Mouse (Mus musculus): Measurements from ENCODE around the gene Kif26b.

The Kif26b gene

GRCm38 (mm10) chr1:178542415-178542814 lies 13.5 kb downstream of the Kif26b start:
- DNase-seq: no peak

DNA sequence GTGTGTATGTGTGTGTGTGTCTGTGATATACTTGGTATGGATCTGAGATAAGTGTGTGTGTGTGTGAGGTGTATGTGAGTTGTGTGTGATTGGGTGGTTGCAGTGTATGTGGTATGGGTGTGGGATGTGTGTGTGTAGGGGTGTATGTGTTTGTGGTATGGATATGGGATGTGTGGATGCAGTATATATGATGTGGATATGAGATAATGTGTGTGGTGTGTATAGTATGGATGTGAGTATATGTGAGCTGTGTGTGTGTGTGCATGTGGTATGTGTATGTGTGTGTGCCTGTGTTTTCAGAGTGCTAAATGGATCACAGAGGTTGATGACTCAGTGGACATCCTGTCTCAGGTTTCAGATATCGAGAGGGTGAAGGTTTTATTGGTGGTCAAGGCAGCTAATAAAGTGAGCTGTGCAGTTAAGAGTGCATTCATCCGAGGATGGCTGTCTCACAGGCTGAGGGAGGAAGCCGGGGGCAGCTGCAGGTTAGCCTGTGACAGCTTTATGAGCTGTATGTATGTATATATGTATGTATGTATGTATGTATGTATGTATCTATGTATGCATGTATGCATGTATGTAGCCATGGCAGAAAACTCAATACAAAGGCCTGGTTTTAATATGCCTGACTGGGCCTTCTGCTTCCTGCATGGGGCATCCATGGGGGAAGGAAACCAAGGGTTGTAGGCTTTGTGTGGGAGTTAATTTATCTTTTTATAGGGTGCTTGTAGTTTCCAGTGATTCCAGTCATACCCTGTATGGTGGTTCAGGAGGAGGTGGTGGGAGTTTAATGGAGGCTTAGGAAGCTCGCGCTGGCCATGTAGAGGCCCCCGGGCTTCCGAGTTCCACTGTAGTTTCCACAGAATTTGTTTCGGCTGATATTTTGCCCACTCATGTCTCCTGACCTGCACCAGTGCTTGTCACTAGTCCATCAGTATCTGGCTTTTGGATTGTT lies 14.3 kb downstream of the Kif26b start:
- DNase-seq: no peak

GRCm38 (mm10) chr1:178544585-178544984 lies 15.7 kb downstream of the Kif26b start:
- no peak for DNase-seq

DNA sequence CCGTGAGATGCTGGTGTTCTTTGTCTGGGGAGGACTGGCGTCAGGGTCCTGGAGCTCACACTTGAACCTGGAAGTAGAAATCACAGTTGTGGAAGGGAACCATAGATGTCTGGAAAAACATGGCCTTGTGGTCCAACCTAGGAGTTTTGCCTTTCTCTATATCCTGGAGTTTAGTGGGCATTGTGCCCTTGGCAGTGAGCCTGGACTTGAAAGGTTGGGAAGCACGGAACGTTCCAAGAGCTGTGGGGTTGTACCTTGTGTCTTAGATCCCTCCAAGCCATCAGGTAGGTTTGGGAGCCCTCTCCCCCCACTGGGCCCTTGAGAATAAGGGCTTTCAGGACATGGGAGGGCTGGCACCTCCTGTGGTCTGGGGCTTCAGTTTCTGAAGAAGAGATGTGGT lies 20.7 kb downstream of the Kif26b start:
- DNase-seq: no peak

DNA sequence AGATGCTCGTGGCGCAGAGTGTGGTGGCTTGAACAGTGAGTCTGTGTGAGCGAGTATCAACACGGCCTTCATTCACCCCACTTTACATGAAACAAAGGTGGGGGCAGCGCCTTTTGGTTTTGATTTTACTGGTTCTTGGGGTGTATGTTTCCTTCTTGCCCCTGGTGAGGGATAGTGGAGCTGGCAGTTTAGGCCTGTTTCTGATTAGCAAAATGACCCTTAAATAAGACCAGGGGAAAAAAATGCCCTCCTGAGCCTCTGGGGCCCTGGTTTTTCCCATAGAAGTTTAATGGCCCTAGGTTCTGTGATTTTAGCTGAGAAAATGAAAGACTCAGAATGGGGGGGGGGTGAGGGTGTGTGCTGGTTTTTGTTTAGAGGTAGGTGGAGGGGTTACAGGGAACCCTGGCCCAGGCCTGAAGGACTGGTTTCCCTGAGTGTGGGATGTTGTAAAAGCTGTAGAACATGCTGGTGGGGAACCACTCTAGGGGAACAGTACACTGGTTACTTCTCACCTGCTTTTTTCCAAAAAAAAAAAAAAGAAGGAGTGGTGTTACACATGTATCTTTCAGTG lies 21.6 kb downstream of the Kif26b start:
- no peak for DNase-seq

DNA sequence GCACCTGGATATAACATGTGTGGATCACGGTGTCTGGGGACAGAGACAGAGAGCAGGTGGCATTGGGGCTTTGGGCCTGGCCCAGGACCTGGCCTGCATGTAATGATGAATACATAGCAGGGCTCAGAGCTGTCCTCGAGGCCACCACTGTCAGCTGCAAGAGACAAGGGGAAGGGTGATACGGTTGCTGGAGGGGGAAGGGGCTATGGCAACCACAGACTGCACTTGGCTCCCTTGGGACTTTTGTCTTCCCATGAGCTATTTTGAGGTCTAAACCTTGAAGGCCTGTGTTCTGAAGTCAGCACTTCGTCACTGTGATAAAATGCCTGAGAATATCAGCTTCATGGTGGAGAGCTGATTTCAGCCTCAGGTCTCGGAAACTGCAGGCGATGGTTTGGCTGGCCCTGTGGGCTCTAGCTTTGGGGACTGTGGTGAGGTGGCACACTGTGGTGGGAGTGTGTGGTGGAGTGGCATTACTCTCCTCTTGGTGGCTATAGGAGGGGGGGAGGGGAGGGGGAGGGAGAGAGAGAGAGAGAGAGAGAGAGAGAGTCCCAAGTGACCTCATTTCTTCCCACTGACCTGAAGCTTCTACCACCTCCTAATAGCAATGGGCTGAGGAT lies 23.5 kb downstream of the Kif26b start:
- no peak for DNase-seq

GRCm38 (mm10) chr1:178552898-178553284 lies 24.0 kb downstream of the Kif26b start:
- DNase-seq: no peak

DNA sequence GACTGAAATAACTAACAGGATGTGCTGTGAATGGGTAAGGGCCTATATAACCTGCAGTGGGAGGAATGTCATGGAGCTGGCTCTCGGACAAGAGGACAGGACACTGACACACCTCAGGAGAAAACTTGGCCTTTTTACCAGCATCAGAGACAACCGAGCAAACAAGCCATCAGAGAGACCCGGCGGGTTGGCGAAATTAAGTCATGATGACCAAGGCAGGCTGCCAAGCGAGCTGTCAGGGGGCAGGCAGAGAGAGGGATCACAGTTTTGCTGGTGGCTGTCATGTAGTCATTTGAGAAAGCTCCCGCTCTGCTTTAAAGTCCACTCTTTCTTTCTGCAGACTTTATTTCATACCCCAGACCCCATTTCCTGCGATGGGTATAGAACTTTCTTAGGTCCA lies 27.3 kb downstream of the Kif26b start:
- DNase-seq: no peak

DNA sequence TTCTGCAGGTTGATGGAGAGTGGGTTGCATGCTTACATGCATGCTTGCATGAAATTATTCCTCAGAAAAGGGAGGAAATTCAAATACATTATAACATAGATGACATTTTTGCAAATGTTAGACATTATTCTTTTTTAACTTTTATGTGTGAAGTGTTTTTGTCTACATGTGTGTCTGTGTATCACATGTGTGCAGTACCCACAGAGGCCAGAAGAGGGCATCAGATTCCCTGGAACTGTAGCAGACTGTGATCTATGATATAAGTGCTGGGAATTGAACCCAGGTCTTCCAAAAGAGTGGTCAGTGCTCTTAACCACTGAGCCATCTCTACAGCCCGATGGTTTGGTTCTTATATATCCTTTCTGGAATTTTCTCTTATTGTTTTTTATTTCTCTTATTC lies 31.1 kb downstream of the Kif26b start:
- DNase-seq: no peak

- no peak for DNase-seq
These were observed 34.9 kb downstream of the Kif26b start for GRCm38 (mm10) chr1:178563834-178564233.

DNA sequence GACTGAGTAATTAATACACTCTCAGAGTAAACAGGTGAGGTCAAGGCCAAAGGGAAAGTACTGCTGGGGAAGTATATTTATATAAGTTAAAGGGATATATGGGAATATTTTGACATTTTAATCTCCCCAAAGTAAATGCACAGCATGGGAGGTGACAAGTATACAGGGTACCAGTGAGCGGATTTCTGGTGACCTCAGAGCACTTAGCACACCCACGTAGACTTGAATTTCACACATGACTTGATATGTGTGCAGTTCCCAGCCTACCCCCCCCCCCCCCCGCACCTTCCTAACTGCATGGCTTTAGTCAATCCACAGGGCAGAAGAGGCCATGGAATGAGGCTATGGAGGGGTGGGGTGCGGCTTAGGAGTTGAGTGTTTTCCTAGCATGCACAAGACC lies 35.9 kb downstream of the Kif26b start:
- no peak for DNase-seq

DNA sequence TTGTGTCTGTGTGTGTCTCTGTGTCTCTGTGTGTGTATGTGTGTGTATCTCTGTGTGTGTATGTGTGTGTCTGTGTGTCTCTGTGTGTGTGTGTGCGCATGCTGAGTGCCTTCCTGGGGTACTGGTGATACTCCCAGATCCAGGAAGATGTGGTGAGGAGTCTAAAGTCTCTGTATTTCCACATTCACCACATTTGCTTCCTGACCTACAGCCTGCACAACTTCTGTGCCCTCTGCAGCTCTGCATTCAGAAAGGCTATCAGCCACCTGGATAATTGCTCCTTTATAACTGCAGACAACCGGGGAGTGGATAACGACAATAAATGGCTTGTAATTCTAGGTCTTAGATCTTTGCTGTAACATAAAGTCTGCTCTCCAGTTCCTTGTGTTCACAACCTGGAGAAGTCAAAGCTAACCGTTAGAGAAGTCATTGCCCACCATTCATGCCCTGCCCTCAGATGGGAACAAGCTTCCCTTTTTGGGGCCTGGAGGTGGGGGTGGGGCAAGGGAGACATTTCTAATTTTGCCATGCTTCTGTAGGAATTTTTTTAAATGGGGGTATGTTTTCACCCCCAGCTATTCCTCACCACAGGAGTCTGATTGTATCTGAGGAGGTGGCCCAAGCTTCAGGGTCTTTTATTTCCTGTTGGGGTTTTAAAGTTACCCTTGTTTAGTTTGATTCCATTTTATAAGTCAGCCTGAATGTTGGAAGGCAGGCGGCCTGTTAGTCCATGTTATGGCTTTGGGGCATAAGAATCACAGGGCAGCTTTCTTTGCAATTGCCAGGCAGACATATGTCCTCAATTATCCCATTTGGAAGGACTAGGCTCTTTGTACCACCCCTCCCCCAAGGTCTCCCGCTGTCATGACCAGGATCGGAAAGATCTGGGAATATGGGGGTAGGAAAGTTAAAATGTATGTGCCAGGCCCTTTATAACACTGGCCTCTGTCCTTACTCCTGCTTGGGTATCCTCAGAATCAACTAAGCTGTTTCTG lies 39.9 kb downstream of the Kif26b start:
- no peak for DNase-seq

DNA sequence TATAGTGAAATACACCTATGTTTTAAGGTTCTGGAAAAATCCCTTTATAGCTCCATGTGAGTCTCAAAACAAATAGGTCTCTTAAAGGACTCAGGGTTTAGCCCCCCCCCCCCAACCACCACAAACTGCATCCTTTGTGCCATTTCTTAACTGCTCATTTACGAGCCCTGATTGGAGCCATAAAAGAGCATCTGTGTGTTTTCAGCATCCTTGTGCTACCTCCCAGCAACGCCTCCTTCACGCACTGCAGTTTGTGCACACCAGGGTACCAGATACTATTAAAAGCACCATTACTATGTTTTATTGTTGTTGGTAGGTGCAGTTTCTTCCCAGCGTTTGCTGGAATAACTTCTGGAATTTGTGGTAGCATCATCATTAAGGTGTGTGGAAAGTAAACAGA lies 42.1 kb downstream of the Kif26b start:
- no peak for DNase-seq

DNA sequence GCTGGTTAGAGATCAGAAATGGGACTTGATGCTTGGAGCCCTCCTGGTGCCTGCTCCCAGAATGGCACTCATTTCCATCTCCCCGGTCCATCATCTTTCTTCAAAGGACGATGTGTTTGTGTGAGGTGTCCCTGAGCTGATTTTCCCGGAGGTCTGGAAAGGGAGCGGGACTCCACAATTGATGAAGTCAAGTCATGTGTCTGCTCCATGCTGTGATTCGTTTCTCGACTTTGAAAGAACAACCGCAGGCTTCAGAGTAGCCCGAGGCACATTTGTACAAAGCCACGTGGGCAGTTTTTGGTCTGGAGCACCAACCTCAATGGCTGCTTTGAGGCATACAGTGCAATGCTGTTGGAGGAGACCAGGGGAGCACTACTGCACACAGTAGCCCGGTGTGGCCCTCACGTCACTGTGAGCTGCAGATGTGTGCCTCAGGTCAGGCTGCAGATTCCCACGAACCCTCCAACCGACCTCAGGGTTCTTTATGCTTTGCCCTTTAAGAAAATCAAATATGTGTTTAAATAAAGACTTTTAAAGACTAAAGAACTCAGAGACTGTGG lies 43.0 kb downstream of the Kif26b start:
- no peak for DNase-seq

- DNase-seq: no peak
These were observed 44.6 kb downstream of the Kif26b start for GRCm38 (mm10) chr1:178573406-178574032.

DNA sequence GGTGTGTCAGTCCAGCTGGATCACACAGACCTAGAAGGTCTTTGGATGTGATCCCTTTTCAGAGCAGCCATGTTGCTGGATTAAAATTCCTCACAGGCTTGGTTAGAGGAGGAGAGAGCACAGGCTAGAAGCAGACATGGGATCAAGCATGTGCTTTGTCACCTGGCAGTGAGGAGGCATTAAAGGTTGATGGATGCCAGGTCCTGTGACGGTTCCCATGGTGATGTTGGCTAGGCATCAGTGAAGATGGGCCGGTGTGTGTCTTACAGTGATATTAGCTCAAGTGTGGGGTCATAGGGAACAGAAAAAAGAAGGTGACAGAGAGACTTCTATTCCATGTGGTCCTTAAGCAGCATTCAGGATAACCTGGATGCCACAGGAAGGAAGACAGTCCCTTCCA lies 46.8 kb downstream of the Kif26b start:
- no peak for DNase-seq

DNA sequence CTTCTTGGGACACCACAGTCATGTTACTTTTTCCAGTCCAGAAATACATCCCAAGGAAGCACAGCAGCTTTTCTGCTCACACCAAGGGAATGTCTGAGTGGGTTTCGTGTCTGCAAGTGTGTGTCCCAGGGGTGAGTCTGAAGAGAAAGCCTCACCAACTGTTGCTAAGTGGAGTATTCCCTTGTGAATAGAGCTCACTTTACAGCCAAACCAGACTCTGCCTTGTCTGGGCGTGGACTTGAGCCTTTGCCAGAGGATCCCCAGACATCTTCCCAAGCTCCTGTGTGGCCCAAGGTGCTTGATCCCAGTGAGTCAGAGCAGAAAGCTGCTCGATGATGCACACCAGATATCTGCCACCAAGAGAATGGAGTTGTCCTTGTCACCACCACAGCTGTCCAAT lies 48.0 kb downstream of the Kif26b start:
- no peak for DNase-seq

- DNase-seq: no peak
These were observed 56.6 kb downstream of the Kif26b start for GRCm38 (mm10) chr1:178585366-178586020.

DNA sequence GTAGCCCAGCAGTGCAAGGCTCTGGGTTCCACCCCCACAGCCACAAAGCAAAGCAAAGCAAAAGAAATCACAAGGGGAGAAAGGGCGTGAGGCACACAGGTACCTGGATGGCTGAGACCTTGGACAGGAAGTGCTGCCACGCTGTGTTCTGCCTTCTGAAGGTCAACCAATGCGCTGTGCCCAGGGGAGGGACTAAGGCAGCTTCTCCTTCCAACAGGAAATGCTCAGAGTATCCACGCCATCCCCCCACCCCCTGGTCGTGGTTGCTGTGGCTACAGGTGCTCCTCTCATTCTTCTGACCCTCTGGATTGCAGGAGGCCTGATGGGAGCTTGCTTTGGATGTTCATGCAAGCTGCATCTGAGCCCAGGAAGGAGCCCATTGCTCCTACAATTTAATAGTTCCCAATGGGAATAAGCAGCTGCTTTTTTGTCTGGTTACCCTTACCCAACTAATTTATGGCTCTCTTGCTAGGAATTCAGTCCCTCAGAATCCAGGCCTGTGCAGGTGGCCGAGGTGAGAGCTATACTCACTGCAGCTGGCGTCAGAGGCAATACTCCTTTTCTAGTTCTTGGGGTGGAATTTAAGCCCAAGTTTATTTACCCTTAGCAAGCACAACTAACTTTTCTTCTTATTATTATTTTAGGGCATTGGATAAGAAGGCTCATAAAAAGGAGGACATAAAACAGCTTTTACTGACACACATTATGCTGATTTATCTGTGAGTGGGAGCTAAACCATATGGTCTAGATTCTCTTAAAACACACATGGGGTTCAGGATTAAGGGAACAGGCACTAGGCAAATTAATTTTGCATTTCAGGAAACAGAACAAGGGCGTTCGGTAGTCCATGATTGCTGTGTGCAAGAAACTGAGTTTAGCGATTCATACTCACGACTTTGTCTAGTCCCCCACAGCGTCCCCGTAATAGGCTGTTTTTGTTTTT lies 61.6 kb downstream of the Kif26b start:
- DNase-seq: peak in 1 of 2 experiments; percentile 12

DNA sequence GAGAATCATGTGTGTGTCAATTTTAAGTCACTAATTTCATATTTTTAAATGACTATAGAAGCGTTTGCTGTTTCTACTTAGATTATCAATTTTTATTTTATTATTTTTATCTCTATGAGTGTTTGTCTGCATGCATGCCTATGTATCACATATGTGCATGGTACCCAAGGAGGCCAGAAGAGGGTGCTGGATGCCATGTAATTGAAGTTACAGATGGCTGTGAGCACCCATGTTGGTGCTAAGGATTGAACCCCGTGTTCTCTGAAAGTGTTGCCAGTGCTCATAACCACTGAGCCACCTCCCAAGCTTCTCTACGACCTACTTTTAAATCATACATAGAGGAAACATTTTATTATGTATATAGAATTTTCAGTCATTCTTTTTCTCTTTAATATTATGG lies 68.2 kb downstream of the Kif26b start:
- no peak for DNase-seq

Measured in thymus, postnatal 36 days (tissue).